Mouse (Mus musculus) macrophage (primary cell): ENCODE results near the gene Krtap4-13. TPM values are rescaled to one million over a fixed set of nuclear protein-coding genes. Genes with fewer than 3 reads are reported as not detected.
"Not testable (repeated sequence)": the region's sequence is repeated elsewhere in the genome, so short reads cannot be mapped to it uniquely, and the experiment has no call there.

Experiments
- H3K27ac ChIP-seq: fragments of 350-480 bp; formaldehyde crosslinking; 2 replicates; pipeline ENCODE4 v1.9.0; 2021
- H3K36me3 ChIP-seq: fragments of 350-480 bp; formaldehyde crosslinking; 2 replicates; pipeline ENCODE4 v1.9.0; 2021; ENCODE audit errors: inconsistent target
- H3K4me3 ChIP-seq: fragments of 350-480 bp; formaldehyde crosslinking; 2 replicates; pipeline ENCODE4 v1.9.0; 2021; ENCODE audit errors: inconsistent target
- H3K79me2 ChIP-seq: fragments of 350-480 bp; formaldehyde crosslinking; 2 replicates; pipeline ENCODE4 v1.9.0; 2021; ENCODE audit errors: inconsistent target
- WGBS: methylation state at CpG from one replicate; pipeline ENCODE4 v1.1.7; 2026; ENCODE audit warnings: inconsistent platforms; ENCODE audit not compliant: missing documents; 5-methylcytosine and 5-hydroxymethylcytosine counted together
- polyA plus RNA-seq: library from polyadenylated mRNA; stranded (reverse); fragments of 250-400 nt; gene quantifications from 3 replicates; pipeline ENCODE4 v1.2.4, GENCODE M21; 2018; ENCODE audit warnings: inconsistent platforms
- total RNA-seq, 78 experiments: library from RNA; depleted of rRNA; stranded (reverse); fragments of 250-400 nt; gene quantifications; 1 replicate in 9 of 78; 2 replicates in 24 of 78; 3 replicates in 43 of 78; 4 replicates in 2 of 78; pipeline ENCODE4 v1.2.4; 2018; ENCODE audit warnings: inconsistent platforms in 56 of 78

The Krtap4-13 gene
- not detected for total RNA-seq (2018; cell fraction: chromatin; rRNA removed)
- not detected for total RNA-seq (2018; cell fraction: cytosol; rRNA removed)
- total RNA-seq (2018; cell fraction: nucleus; rRNA removed): not detected
- not detected in 3 replicates for polyA plus RNA-seq

DNA sequence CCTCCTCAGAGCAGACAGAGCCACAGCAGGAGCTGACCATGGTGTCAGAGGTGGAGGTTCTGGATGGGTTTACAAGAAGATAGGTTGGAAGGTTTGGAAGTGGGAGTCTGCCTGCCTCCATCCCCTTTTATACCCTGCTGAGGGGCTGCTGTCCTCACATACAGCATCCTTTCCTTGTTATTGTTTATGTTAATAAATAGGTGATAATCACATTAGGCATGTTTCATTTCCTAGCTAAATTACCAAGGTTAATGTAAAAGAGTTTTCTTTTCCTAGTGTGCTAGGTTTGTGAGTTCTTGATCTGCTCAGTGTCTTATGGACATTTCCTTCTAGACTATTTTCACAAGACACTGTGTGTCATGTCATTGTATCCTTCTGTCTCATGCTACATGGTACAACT lies at the start of gene Krtap4-13:
Krtap4-13 (minus strand) TSS at position 101 of the 400 bp plus-strand sequence.
- not testable (repeated sequence) for H3K79me2 ChIP-seq, H3K36me3 ChIP-seq, H3K4me3 ChIP-seq, H3K27ac ChIP-seq

DNA sequence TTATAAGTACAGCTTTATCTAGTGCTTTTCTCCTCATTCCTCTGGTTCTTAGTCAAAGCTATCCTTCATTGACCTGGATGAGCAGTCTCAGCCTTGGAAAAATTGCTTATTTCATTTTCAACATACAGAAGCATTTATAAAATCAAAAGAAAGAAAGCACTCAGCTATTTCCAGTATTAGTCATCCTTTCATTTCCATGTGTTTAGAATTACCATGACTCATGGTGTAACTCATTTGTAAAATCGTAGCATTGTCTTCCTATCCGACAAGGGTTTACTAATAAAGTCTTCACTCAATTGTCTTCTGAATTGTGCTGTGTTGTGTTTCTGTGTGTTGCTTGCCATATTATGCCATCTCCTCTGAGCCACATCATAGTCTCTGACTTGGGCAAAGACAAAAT lies 49.1 kb upstream of the Krtap4-13 start:
- WGBS: 72% methylated on average over 2 of the region's 2 CpGs
- no peak overlapping the region for H3K27ac ChIP-seq
- H3K36me3 ChIP-seq: no peaks in the 10 kb centered on the region
- H3K79me2 ChIP-seq: no peaks in the 10 kb centered on the region
- no peak overlapping the region for H3K4me3 ChIP-seq

- WGBS: 94% methylated on average over 2 of the region's 2 CpGs
- no peak within 1 kb of the TSS for H3K27ac ChIP-seq
- no peaks in the 10 kb centered on the region for H3K79me2 ChIP-seq
- H3K36me3 ChIP-seq: no peaks in the 10 kb centered on the region
- H3K4me3 ChIP-seq: no peak within 1 kb of the TSS
Measured at GRCm38 (mm10) chr11:99857617-99858016, 47.9 kb upstream of the Krtap4-13 start, which contains the start of gene Gm11568. Gene Gm11568 (plus strand): TSS chr11:99857917.

- WGBS: 53% methylated on average over 3 of the region's 3 CpGs
- no peak overlapping the region for H3K4me3 ChIP-seq
- H3K27ac ChIP-seq: no peak overlapping the region
- no peaks in the 10 kb centered on the region for H3K36me3 ChIP-seq
- H3K79me2 ChIP-seq: no peaks in the 10 kb centered on the region
Measured at GRCm38 (mm10) chr11:99854121-99854520, 44.4 kb upstream of the Krtap4-13 start.

DNA sequence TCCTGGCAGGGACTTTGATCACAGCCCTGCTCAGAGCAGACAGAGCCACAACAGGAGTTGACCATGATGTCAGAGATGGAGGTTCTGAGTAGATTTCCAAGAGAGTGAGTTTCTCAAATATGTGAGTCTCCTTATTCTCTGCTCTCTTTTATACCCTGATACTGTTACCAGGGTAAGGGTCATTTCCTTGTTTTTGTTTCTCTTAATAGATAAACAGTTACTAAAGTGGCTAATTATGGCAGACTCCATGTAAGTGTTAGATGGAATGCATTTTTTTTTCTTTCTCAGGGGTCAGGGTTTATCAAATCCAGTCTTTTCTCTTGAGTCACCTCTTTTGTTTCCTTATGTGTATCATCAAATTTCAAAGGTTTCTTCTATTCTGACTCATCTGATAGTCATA lies 41.8 kb upstream of the Krtap4-13 start, which contains the start of gene Krtap4-16:
Krtap4-16 (minus strand) TSS at position 101 of the 400 bp plus-strand sequence.
- no peaks in the 10 kb centered on the region for H3K79me2 ChIP-seq
- H3K36me3 ChIP-seq: no peaks in the 10 kb centered on the region
- no peak within 1 kb of the TSS for H3K27ac ChIP-seq
- no peak within 1 kb of the TSS for H3K4me3 ChIP-seq

GRCm38 (mm10) chr11:99846746-99847145 lies 37.1 kb upstream of the Krtap4-13 start:
- 95% methylated on average over 2 of the region's 2 CpGs for WGBS
- H3K36me3 ChIP-seq: no peaks in the 10 kb centered on the region
- H3K4me3 ChIP-seq: no peak overlapping the region
- no peak overlapping the region for H3K27ac ChIP-seq
- H3K79me2 ChIP-seq: no peaks in the 10 kb centered on the region

- WGBS: 77% methylated on average over 1 of the region's 1 CpGs
- Histone ChIP-seq H3K79me2 (no peaks in the 10 kb centered on the region), H3K36me3 (no peaks in the 10 kb centered on the region), H3K4me3 (no peak overlapping the region), H3K27ac (no peak overlapping the region)
Measured at GRCm38 (mm10) chr11:99842185-99842584, 32.5 kb upstream of the Krtap4-13 start.

- H3K79me2 ChIP-seq: no peaks in the 10 kb centered on the region
- no peak within 1 kb of the TSS for H3K27ac ChIP-seq
- H3K4me3 ChIP-seq: no peak within 1 kb of the TSS
- WGBS: 85% methylated on average over 1 of the region's 1 CpGs
- no peaks in the 10 kb centered on the region for H3K36me3 ChIP-seq
Measured at GRCm38 (mm10) chr11:99837966-99838365, 28.3 kb upstream of the Krtap4-13 start, which contains the start of gene 2300003K06Rik. Gene 2300003K06Rik (minus strand): TSS chr11:99838066.

- 83% methylated on average over 2 of the region's 2 CpGs for WGBS
- not testable (repeated sequence) for H3K36me3 ChIP-seq, H3K4me3 ChIP-seq, H3K27ac ChIP-seq, H3K79me2 ChIP-seq
Measured at GRCm38 (mm10) chr11:99815566-99815965, 5.9 kb upstream of the Krtap4-13 start, which contains the start of gene Gm11564. Gene Gm11564 (minus strand): TSS chr11:99815666.

- not testable (repeated sequence) for H3K36me3 ChIP-seq, H3K4me3 ChIP-seq, H3K79me2 ChIP-seq, H3K27ac ChIP-seq
- WGBS: no CpG with 5 or more reads among the region's 1 CpGs
Measured at GRCm38 (mm10) chr11:99804346-99804745, 5.3 kb downstream of the Krtap4-13 start, which contains the start of gene Gm11554. Gene Gm11554 (minus strand): TSS chr11:99804446.

- not testable (repeated sequence) for H3K36me3 ChIP-seq, H3K4me3 ChIP-seq, H3K79me2 ChIP-seq, H3K27ac ChIP-seq
- WGBS: no CpG with 5 or more reads among the region's 1 CpGs
Measured at GRCm38 (mm10) chr11:99798832-99799231, 10.9 kb downstream of the Krtap4-13 start, which contains the start of gene Gm11569. Gene Gm11569 (minus strand): TSS chr11:99798932.

DNA sequence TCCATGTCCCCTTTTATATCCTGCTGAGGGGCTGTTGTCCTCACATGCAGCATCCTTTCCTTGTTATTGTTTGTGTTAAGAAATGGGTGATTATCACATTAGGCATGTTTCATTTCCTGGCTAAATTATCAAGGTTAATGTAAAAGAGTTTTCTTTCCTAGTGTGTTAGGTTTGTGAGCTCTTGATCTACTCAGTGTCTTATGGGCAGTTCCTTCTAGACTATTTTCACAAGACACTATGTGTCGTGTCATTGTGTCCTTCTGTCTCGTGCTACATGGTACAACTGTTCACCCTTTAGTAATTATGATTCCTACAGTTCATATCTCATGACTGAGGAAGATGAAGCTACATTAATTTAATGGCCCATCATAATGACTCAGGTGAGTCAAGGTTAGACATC lies 16.3 kb downstream of the Krtap4-13 start, which contains the start of gene Gm11596:
Gm11596 (minus strand) TSS at position 101 of the 400 bp plus-strand sequence.
- H3K27ac ChIP-seq: no peak within 1 kb of the TSS
- no peaks in the 10 kb centered on the region for H3K79me2 ChIP-seq
- WGBS: 82% methylated on average over 2 of the region's 2 CpGs
- no peaks in the 10 kb centered on the region for H3K36me3 ChIP-seq
- no peak within 1 kb of the TSS for H3K4me3 ChIP-seq

GRCm38 (mm10) chr11:99784900-99785299 lies 24.8 kb downstream of the Krtap4-13 start, which contains the start of gene Krtap4-9:
Gene Krtap4-9 (plus strand): TSS chr11:99785200.
- not testable (repeated sequence) for H3K4me3 ChIP-seq, H3K79me2 ChIP-seq, H3K36me3 ChIP-seq, H3K27ac ChIP-seq

- H3K79me2 ChIP-seq: no peaks in the 10 kb centered on the region
- H3K4me3 ChIP-seq: no peak within 1 kb of the TSS
- WGBS: 96% methylated on average over 2 of the region's 2 CpGs
- no peak within 1 kb of the TSS for H3K27ac ChIP-seq
- no peaks in the 10 kb centered on the region for H3K36me3 ChIP-seq
Measured at GRCm38 (mm10) chr11:99780604-99781003, 29.1 kb downstream of the Krtap4-13 start, which contains the start of gene Krtap4-8. Gene Krtap4-8 (minus strand): TSS chr11:99780704.

DNA sequence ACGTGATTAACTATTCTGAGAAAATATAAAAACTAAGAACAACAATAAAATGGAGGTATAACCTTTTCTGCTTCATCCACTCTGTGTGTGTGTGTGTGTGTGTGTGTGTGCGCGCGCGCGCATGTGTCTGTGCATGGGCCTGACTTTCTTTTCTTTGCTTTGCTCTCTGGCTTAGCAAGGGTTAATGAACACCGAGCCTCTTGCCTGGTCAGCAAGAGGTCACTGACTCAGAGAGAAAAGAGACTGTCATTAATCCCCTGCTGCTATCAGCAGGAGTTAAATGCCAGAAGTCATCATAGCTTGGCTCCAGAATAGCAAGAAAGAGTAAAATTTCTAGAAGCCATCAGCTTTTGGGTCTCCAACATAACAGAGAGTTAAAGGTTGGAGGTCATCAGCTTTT lies 31.3 kb downstream of the Krtap4-13 start:
- WGBS: 67% methylated on average over 7 of the region's 7 CpGs
- Histone ChIP-seq H3K36me3 (no peaks in the 10 kb centered on the region), H3K79me2 (no peaks in the 10 kb centered on the region), H3K4me3 (no peak overlapping the region), H3K27ac (no peak overlapping the region)

GRCm38 (mm10) chr11:99772813-99773212 lies 36.9 kb downstream of the Krtap4-13 start, which contains the start of gene Gm11595:
Gene Gm11595 (minus strand): TSS chr11:99772913.
- H3K36me3 ChIP-seq, H3K79me2 ChIP-seq, H3K27ac ChIP-seq, H3K4me3 ChIP-seq: not testable (repeated sequence)
